Mouse (Mus musculus) olfactory bulb, adult 2 months (tissue): ENCODE measurements at regions not wholly inside any gene's neighbourhood (a gene's known extent, or its start where the extent isn't known, plus 50 kb on each side); places are given as distances from the start of the nearest gene placed in this dataset.

Experiments used
- H3K27ac ChIP-seq: fragments of 200-500 bp; 2 replicates; pipeline ENCODE4 v1.5.1; 2012; ENCODE audit warnings: low read depth, low read length; ENCODE audit not compliant: insufficient read depth
- H3K4me1 ChIP-seq: fragments of 200-500 bp; 2 replicates; pipeline ENCODE4 v1.6.1; 2012; ENCODE audit warnings: low read length; ENCODE audit not compliant: control insufficient read depth, insufficient read depth
- H3K4me3 ChIP-seq: fragments of 200-500 bp; 2 replicates; pipeline ENCODE4 v1.5.1; 2012; ENCODE audit warnings: mild to moderate bottlenecking, low read depth, low read length, moderate library complexity; ENCODE audit not compliant: insufficient read depth
- CTCF ChIP-seq: fragments of 200-500 bp; IDR thresholded peaks from 2 replicates; pipeline ENCODE4 v1.5.1; 2012; ENCODE audit warnings: low read depth, mild to moderate bottlenecking, low read length, moderate library complexity; ENCODE audit not compliant: insufficient read depth
- POLR2A ChIP-seq: fragments of 200-500 bp; IDR thresholded peaks from 2 replicates; pipeline ENCODE4 v1.6.1; 2012; ENCODE audit warnings: mild to moderate bottlenecking, low read depth, low read length, moderate library complexity; ENCODE audit not compliant: insufficient read depth
- WGBS: fragments of 180-500 bp; shearing (Covaris S2); methylation state at CpG from one replicate; pipeline ENCODE4 v1.1.7; 2018; 5-methylcytosine and 5-hydroxymethylcytosine counted together

DNA sequence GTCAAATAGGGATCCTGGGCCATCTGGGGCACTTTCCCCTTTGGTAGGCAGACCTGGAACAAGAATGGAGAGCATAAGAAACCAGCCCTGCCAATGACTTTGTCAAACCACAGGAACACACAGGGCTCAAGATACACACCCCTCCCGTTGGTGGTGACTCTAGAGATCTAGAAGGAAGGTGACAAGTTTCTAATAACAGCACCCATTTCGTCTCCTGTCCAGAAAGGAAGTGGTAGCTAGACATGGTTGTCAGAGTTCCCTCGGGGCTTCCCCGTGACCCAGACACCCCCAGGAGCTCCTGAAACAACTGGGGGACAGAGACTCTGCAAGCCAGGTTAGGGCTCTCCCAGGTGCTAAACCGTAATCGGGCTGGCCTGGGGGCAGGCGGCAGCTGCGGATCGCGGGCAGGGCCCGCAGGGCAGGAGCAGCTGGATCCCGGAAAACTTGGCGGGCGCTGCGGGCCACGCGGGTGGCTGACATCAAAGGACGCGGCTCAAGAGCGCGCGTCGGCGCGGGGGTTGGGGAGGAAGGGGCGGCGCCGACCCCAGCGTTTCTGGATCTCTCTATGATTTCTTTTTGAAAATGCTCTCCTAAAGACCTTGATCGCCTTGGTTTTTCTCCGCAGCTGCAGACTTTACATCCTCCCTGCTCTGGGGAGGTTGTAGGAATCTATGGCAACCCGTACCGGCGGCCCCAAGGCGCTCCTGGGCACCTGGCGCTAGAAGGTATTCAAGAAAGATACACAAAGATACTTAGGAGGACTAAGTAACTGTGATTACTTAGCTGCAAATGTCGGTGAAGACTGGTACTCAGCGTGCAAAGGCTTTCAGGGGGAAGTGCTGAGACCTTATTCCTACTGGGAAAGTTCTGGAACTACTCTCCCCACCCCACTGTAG lies 92.1 kb downstream of the Foxi3 start:
- H3K27ac ChIP-seq, result no peak overlapping the region
- 3% methylated on average over 38 of the region's 38 CpGs for WGBS
- TF ChIP-seq POLR2A (no peak), CTCF (no peak)
- peaks cover 5% of the 10 kb centered on the region; the same call in 1 of the 2 replicates for H3K4me1 ChIP-seq
- peak overlapping the region; percentile 35 for H3K4me3 ChIP-seq

DNA sequence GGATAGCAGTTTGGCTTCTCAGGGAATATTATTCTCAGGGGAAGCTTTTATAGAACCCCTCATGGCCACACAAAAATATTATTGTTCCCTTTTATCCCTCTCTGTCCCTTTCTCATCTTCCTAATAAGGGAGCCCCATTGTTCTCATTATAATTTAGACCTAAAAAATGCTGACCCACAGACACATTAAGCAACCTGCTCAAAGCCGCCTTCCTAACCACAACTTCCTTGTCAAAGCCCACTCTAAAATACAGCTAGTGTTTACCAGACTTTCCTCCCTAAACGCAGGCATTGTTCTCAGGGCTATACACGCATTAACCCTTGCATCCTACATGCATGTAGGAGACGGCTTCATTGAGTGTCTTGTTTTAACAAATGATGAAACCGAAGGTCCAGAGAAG lies 93.9 kb downstream of the Foxi3 start:
- WGBS, result 67% methylated on average over 5 of the region's 5 CpGs
- Histone ChIP-seq H3K27ac (no peak overlapping the region), H3K4me3 (no peak overlapping the region), H3K4me1 (peaks cover 5% of the 10 kb centered on the region; the same call in 1 of the 2 replicates)
- TF ChIP-seq CTCF (no peak), POLR2A (no peak)

DNA sequence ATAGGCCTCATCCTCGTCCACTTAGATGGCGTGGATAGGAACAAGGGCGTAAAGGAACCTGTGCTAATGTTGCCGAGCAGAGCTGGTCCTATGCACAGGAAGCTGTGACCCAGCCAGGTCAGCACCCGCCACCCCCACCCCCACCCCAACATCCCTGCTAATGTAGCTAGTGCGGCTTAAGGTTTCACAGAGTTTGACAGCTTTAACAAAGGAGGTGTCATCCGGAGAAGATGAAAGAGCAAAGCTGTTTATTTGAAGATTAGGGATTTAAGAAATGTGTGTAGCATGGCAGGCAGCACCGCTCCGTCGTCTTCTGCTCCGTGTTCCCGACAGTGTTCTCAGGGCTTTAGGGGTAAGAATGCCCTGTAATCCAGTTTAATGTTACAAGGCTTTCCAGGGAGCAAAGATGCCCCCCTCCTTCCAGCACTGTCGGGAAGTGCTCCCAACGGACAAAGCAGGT lies 93.5 kb downstream of the Thnsl2 start:
- TF ChIP-seq CTCF (no peak), POLR2A (no peak)
- 46% methylated on average over 14 of the region's 14 CpGs for WGBS
- Histone ChIP-seq H3K4me1 (peaks cover 5% of the 10 kb centered on the region; the same call in 1 of the 2 replicates), H3K4me3 (no peak overlapping the region), H3K27ac (no peak overlapping the region)

DNA sequence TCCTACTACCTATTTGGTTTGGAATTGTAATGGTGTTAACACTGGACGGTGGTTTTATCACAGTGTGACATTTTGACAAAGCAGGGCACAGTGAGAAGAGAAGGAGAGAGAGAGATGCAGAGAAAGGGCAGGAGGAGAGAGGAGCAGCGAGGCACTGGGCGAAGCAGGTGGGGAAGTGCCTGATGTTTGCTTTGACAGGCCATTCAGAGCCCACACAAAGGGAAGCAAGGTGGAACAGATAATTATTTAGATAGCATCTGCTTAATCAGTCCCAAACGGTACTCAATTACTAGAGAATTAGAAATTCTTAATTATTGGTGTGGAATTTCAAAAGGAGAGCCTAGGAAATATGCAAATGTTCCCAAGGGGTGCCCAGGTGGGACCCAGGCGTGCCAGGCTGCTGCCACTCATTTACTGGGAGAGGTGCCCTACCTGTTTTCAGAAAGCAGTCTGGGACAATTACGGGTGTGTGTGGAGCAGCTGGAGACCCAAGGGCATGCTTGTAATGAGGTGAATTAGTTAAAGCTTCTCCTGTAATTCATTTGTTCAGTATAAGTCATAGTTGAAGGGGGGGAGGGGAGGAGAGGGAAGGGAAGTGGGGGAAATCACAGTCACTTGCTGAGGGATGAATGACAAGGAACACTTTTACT lies 86.9 kb downstream of the Thnsl2 start:
- no peaks in the 10 kb centered on the region for H3K4me1 ChIP-seq
- no peak overlapping the region for H3K27ac ChIP-seq
- no peak overlapping the region for H3K4me3 ChIP-seq
- TF ChIP-seq POLR2A (no peak), CTCF (no peak)
- WGBS, result 50% methylated on average over 6 of the region's 6 CpGs

DNA sequence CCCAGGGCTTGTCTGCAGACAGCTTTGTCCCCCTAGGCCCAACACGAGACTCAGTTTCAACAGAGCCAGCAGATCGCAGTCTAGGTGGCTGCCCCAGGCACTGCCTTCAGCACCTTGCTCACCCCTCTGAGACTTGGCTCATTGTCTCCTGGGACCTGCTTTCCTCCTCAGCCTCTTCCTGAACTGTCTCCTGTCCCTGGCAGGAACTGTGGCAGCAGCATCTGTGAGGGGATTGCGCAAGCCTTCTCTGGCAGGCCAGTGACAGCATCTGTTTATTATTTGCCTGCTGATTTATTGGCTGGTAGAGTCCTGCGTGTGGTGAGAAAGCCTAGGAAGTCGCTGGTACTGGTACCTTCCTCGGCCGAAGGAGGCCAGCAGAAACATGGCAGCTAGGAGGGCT lies 84.1 kb downstream of the Thnsl2 start:
- TF ChIP-seq POLR2A, result no peak
- TF ChIP-seq CTCF, result no peak
- H3K4me1 ChIP-seq, result no peaks in the 10 kb centered on the region
- no peak overlapping the region for H3K4me3 ChIP-seq
- 82% methylated on average over 7 of the region's 7 CpGs for WGBS
- no peak overlapping the region for H3K27ac ChIP-seq

DNA sequence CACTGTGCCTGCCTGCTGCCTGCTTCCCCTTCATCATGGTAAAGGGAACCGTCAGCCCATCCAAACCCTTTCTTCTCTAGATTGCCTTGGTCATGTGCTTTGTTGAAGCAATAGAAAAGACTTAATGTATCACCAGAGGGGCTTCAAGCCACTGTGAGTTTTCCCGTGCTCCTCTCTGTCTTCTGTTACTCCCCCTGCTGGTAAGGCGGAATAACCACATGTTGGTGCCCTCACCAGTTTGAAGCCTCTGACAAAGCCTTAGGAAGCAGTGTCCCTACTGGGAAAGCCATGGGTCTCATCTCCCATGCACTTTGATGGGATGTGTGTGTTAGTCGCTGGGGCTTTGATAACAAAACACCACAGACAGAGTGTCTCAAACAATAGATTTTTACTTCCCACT lies 81.3 kb downstream of the Thnsl2 start:
- H3K27ac ChIP-seq, result no peak overlapping the region
- TF ChIP-seq CTCF, result no peak
- H3K4me3 ChIP-seq, result no peak overlapping the region
- H3K4me1 ChIP-seq, result no peaks in the 10 kb centered on the region
- WGBS, result 70% methylated on average over 4 of the region's 4 CpGs

DNA sequence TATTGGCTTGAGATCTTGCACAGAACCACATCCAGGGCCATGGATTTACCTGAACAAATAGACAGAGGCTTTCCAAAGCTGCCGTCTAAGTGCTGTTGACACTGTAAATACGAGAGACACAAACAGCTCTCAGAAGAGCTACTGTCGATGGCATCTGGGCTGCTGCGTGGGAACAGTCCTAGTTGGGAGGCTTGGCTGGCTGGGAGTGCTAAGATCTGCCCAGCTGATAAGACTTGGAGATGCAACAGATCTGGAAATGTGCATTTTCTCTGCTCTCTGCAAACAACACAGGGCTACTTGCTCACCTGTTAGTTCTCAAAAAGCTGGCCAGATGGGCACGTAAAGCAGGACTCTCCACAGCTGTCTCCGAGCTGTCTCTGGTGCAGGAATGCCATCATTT lies 78.8 kb downstream of the Thnsl2 start:
- TF ChIP-seq CTCF (no peak), POLR2A (no peak)
- 85% methylated on average over 6 of the region's 6 CpGs for WGBS
- Histone ChIP-seq H3K4me1 (no peaks in the 10 kb centered on the region), H3K4me3 (no peak overlapping the region), H3K27ac (no peak overlapping the region)

DNA sequence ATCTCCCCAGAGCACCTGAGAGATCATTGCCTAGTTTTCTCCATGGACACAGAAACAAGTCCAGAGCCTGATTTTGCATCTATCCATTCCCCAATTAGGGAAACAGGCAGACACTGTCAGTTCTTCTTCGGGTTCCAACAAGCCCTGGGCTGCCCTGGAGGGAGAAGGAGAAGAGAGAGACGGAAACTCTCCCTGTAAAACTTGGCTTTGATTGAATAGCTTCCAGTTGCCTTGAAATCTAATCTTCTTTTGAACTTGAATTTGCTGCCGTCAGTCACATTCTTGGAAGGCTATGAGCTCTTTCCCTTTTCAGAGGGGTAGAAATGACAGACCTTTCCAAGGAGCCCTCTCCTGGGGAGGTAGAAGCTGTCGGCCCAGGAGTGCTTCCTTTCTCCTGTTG lies 75.0 kb downstream of the Thnsl2 start:
- 33% methylated on average over 4 of the region's 4 CpGs for WGBS
- Histone ChIP-seq H3K4me3 (no peak overlapping the region), H3K4me1 (no peaks in the 10 kb centered on the region), H3K27ac (no peak overlapping the region)
- TF ChIP-seq CTCF (no peak), POLR2A (no peak)

DNA sequence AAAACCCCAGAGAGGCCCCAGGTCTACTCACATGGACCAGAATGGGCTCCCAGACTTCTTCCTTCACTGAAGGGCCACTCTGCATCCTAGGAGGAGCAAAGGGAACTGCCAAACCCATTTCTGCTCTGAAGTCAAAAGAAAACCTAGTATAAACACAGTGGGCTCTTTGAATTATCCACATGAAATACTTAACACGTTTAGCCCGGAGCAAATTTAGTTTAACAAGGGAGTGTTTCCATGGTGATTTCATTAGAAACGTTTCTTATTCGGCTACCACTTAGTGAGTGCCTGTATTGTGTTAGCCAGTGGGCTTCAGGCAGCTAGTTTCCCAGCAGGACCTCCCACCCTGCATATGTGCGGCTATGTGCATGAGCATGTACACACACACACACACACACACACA lies 69.4 kb downstream of the Thnsl2 start:
- TF ChIP-seq CTCF, result no peak
- H3K4me1 ChIP-seq, result peaks cover 3% of the 10 kb centered on the region
- WGBS, result 11% methylated on average over 5 of the region's 5 CpGs
- no peak overlapping the region for H3K4me3 ChIP-seq
- no peak overlapping the region for H3K27ac ChIP-seq
